Mouse (Mus musculus) kidney, adult 9 months (tissue): ENCODE data around the gene Ntn4.
A peak's percentile ranks its signal among the peaks of the same experiment; 100 is the strongest.

Experiments
- DNase-seq: peaks from one replicate; pipeline ENCODE4 v3.0.0; 2022

The Ntn4 gene

DNA sequence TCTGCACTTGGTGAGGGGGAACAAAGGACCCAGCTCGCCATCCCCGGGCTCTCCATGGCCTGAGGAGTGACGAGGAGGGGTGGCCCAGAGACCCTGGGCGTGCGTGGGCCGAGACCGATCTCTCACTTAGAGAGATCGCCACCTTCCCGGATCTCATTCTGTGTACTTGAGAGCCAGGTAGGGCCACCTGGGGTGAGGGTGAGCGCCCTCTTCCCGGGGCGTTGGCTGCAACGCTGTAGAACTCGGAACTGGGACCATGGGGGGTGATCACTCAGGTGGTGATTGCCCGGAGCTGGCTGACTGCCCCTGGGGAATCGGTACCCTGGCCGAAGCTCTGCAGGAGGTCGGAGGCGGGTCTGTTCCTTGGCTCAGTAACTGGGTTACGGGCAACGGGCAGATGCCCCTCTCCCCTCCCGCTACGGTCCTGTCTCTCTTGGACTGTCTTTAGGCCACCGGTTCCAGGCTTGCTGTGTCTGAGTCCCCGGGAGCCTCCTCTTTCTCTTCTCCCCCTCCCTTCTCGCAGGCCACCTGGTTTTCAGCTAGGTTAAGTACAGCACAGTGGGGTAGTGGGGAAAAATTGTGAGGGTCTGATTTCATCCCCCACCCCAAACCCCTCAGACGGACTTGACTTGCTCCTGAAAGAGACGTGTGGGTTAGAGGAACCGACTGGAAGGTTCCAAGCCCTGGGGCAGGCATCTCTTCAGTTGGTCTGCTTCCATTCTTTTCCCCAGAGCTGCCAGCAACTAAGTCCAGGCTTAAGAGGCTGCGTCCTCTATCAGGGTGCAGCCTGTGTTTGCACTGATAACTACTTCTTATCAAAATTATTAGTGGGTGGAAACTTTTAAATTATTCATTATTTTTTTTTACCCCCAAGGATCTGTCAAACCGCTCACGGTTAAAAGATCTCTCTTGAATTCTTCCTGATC lies 1.6 kb downstream of the Ntn4 start:
- DNase-seq, result peak; percentile 92

DNA sequence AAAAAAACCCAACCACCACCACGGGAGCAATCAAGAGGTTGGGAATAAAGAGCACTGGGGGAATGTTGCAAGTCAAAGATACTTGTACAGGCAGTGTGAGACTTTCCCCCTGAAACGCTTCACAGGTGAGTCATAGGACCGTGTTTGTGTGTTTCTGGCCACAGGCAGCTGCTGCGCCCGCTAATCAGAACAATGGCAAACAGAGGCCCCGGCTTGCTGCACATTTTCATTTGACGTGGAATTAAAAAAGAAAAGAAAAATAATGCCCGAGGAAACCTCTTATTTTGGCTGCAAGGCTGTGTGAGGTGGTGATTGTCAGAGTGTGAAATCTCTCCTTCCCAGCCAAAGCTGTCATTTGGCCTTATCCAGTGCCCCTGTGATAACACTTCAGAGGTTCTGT lies 2.4 kb downstream of the Ntn4 start:
- no peak for DNase-seq

DNA sequence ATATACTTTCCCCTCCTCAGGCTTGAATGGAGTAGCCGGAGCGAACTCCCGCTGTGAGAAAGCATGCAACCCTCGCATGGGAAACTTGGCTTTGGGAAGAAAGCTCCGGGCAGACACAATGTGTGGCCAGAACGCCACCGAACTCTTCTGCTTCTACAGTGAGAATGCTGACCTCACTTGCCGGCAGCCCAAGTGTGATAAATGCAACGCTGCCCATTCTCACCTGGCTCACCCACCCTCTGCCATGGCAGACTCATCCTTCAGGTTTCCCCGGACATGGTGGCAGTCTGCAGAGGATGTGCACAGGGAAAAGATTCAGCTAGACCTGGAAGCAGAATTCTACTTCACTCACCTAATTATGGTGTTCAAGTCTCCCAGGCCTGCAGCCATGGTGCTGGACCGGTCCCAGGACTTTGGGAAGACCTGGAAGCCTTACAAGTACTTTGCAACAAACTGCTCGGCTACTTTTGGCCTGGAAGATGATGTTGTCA lies 4.0 kb downstream of the Ntn4 start:
- no peak for DNase-seq

DNA sequence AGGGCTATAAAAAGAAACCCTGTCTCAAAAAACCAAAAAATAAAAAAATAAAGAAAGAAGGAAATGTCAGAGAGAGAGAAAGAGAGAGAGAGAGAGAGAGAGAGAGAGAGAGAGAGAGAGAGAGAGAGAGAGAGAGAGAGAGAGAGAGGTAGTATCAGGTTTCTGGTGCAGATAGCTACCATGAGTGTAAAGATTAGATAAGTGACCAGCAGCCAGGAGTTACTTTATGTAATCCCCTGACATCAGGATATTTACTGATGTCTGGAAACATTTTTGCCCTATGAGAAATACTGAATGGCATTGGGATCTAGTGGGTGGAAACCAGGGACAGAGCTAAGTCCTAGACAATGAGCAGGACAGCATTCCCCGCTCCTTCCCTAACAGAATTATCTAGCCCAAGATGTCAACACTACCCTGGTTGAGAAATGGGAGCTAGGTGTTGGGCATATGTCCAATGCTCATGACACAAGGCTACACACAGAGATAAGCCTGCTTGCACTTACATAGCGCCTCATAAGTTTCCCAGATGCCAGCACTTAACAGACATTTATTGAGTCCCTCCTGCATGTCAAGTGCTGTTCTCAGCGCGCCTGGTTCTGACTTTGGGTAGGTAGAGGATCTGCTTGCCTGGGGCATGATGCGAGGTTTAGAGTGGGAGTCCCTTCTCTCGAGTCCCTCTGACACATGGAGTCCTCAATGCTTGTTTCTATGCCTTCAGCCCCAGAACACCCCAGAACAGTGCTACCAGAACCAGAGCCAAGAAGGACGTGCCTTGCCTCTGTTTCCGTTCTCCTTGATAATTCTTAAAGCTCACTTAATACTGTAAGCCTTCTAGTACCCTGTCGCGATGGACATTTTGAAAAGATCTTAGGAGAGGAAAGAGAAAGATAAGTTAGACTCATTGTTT lies 7.4 kb downstream of the Ntn4 start:
- no peak for DNase-seq

DNA sequence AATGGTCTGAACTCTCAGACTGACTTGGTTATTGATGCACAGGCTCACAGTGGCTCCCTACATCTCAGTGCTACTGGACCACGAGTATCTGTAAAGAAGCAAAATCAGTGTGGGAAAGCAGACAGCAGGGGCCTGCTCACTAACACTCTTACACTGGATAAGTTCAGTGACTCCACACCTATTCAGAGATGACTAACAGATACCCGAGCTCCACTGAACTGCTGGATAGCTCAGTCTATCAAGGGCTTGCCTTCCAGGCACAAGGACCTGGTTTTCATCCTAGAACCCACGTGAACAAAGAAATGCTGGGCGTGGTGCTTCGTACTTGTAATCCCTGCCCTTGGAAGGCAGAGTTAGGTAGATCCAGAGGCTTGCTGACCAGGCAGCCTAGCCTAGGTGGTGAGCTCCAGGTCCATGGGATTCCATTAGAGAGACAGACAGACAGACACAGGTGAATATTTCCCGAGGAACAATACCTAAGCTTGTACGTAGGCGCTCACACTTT lies 8.2 kb downstream of the Ntn4 start:
- DNase-seq, result no peak

DNA sequence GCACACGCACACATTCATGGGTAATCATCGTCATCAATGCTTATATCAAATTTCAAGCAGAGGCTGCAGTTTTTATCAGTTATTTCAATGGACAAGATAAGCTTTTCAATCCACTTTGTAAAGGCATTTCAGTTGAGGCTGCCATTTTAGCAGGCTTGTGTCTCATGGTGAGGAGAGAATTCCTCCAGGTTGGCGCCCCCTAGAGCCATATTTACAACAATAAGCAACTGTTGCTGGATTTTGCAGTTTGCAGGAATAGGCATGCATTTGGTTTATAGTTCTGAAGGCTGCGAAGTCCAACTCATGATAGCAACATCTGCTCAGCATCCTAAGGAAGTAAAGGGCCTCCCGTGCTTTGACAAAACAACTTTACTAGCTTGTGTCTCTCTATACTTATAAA lies 8.6 kb downstream of the Ntn4 start:
- DNase-seq, result no peak

GRCm38 (mm10) chr10:93649600-93649999 lies 9.1 kb downstream of the Ntn4 start:
- DNase-seq, result no peak

- no peak for DNase-seq
These were observed 12.8 kb downstream of the Ntn4 start for GRCm38 (mm10) chr10:93653322-93653721.

DNA sequence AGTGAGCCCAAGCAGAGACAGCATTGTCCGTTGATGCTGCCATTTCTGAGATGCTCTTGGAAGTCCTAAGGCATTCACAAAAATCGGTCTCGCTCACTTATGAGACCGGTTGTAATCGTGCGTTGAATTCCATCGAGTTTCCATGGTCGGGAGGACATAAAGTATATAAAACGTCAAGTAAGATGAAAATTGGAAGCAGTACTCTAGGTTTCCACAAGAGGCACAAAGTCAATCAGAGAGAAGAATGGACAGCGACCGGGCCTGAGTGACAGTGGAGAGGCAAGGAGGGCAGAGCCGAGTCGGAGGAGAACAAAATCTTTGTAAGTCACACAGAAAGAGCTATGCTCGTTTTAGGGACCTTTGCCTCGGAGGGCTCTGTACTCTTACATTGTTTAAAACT lies 14.9 kb downstream of the Ntn4 start:
- no peak for DNase-seq

DNA sequence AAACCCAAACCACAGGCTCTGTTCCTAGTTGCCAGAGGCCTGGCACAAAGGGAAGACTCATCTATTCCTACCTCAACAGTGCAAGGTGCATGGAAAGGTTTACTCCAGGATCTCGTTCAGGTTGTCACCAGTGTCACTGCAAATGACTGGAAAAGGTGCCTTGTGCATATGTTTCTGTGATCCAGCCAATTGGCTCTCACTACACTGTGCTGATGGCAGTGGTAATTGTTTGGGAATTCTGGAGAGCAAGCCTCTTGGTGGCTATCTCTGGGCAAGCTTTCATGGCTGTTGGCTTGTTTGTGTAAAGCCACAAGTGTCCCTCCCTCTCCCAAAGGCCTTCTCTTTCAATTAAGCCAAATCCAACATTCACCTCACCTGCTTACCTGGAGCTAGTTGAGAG lies 19.3 kb downstream of the Ntn4 start:
- no peak for DNase-seq

- peak; percentile 46 for DNase-seq
These were observed 21.0 kb downstream of the Ntn4 start for GRCm38 (mm10) chr10:93661348-93661991.

DNA sequence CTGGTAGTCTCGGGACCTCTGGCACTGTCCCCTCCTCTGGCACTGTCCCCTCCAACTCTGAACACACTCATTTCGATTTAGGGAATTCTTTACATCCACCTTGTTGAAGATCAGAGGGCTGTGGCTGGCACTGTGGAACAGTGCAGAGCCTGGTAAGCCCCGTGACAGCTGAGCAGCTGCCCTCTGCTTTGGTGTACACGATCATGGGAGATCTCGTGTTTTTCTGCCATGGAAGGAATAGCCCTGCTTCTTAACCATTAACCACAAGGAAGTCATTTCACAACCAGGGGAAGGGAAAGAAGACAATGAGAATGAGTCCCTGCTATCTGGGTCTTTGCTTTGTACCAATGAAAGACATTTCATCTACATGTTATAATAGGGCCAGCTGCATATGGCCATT lies 21.5 kb downstream of the Ntn4 start:
- peak; percentile 71 for DNase-seq

DNA sequence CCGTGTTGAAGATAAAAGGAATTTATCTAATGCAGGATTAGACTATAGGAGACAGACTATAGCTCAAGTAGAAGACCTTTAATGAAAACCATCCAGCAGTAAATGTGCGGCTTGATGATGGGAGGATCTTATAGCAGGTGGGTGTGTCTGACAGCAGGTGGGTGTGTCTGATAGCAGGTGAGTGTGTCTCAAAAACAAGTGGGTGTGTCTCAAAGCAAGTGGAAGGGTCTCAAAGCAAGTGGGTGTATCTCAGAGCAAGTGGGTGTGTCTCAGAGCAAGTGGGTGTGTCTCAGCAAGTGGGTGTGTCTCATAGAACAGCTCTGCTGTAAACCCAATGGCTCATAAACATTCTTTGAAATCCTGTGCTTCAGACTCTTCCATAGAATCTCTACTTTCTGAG lies 25.7 kb downstream of the Ntn4 start:
- DNase-seq, result no peak

DNA sequence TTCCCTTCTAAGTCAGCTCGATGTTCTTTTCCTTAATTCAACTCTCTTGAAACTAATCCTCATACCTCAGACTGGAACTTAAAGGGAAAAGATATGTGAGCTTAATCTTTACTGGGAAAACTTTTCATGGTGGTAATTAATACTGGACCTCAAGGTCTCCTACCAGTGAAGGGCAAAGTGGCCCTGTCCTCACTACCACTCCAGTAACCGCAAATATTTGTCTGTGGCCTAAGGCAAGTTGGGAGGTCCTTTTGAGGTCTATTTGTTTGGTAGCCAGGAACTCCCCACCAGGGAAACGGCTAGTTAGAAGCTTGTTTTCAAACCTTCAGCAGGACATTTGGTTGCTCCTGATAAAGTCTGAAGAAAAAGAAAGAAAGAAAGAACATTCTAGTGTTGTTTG lies 26.5 kb downstream of the Ntn4 start:
- DNase-seq, result peak; percentile 55

GRCm38 (mm10) chr10:93672646-93673479 lies 32.4 kb downstream of the Ntn4 start:
- DNase-seq, result no peak

DNA sequence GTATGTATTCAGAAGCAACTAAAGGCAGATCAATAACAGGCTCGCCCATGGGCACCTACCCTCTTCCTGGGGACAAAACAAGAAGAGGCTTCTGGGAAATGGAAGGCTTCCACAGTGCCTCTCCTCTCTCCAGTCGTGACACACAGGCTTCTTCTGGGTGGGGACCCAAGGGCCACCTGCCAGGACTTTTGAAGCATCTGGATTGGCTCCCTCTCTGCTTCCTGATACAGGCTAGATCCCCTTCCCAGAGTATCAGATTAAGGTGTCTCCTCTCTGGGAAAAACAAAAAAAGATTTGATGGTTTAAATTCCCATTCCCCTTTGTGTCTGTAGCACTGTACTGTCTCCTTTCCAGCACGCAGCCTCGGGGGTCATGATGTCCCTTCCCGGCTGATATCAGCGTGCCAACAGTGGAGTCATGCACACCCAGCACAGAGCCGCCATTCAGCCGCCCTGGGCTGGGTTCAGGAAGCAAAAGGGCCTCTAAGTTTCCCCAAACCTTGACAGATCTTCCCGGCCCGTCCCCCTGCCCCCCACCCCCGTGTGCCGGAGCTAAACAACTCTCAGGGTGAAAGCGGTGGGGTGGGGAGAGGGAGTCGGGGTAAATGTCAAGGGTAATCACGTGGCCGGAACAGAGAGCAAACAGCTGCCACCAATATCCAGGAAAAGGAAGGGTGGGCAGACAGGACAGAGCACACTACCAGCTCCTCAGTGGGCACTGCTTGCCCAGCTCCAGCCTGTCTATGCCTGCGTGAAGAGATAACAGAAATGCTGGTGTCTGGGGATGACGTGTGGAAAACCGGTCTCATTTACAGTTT lies 38.9 kb downstream of the Ntn4 start:
- DNase-seq, result peak; percentile 28

GRCm38 (mm10) chr10:93680680-93681377 lies 40.3 kb downstream of the Ntn4 start:
- DNase-seq, result no peak

GRCm38 (mm10) chr10:93682185-93682747 lies 41.8 kb downstream of the Ntn4 start:
- DNase-seq, result no peak

GRCm38 (mm10) chr10:93683185-93683584 lies 42.7 kb downstream of the Ntn4 start:
- no peak for DNase-seq

DNA sequence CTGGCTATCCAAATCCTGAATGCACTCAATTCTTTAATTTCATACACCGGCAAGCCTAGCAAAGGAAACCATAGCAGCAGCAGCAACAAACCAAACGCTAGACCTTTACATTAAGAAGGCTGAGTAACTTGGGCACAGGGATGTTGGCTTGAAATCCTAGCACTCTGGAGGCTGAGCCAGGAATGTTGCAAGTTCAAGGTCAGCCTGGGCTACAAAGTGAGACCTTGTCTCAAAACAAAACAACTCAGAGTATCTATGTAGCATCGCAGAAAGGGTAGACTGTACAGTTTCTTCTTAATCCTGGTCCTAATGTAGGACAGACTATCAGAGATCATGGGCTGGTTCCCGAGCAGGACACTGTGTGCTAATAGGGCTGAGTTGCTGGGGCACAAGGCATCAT lies 43.4 kb downstream of the Ntn4 start:
- no peak for DNase-seq
